Mouse (Mus musculus): ENCODE measurements around the gene Plxnb2. TPM values are rescaled to one million over a fixed set of nuclear protein-coding genes. Genes with fewer than 3 reads are reported as not detected.

The Plxnb2 gene
- polyA plus RNA-seq, 1 experiment from 2014 or later, result 104 TPM

DNA sequence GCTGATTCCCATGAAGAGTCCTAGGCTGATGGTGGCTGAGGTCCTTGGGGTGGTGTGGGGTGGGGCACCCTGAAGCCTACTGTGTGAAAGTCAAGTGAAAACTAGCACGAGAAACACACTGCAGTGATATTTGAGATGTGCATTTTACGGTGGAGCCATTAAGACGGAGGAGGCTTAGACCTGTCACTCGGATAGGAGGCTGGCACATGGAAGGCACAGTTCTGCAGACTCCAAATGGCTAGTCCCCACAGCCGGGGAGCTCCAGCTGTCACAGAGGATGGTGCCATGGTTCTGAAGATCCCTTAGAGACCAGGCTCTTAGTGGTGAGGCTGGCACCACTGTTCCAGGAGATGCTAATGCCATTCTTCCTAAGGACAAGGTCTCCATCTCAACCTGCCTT is 2.3 kb upstream of the Plxnb2 start:
- no peak overlapping the region for H3K4me3 ChIP-seq (ENCODE audit: low read depth, low read length)
- H3K36me3 ChIP-seq (ENCODE audit: control insufficient read depth, insufficient read depth, low read length), result no peaks in the 10 kb centered on the region
- H3K4me1 ChIP-seq (replicated peaks; ENCODE audit: control insufficient read depth, insufficient read depth, low read length), result peaks cover 13% of the 10 kb centered on the region
- no peaks in the 10 kb centered on the region for H3K27me3 ChIP-seq (ENCODE audit: control insufficient read depth, insufficient read depth, low read length)
- DNase-seq (ENCODE audit: low spot score) (no peak), ATAC-seq (ENCODE audit: low FRiP score) (no peak)
- H3K9me3 ChIP-seq (ENCODE audit: control insufficient read depth, low read length), result no peaks in the 10 kb centered on the region
- no peak overlapping the region for H3K27ac ChIP-seq (ENCODE audit: low read depth, low read length)
- no peak overlapping the region for H3K9ac ChIP-seq (ENCODE audit: low read depth, low read length)
- WGBS, result 83% methylated on average over 5 of the region's 5 CpGs
- H3K4me2 ChIP-seq (replicated peaks; ENCODE audit: low read depth, low read length), result no peak overlapping the region

DNA sequence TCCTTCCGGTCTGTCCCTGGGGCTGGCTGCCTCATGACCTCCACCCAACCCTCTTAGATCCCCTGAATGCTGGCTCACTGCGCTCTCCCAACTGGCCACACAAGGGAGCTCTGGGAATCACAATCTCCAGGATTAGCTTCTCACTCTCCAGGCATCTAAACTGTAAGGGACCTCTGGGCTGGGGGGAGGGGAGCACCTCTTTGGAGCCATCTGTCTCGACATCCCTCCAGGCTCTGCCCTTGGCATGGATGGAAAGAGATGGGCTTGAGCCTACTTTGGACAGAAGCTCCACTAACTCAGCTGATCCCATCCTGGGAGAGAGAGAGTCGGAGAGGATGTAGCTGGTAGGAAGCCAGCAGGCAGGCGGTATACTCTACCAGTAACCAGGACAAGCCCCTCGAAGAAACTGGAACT is 1.7 kb upstream of the Plxnb2 start:
- ATAC-seq (ENCODE audit: low FRiP score), result no peak
- H3K4me2 ChIP-seq (replicated peaks; ENCODE audit: low read depth, low read length), result no peak overlapping the region
- H3K27ac ChIP-seq (ENCODE audit: low read depth, low read length), result no peak overlapping the region
- DNase-seq (ENCODE audit: low spot score), result peak; percentile 30
- no peak overlapping the region for H3K4me3 ChIP-seq (ENCODE audit: low read depth, low read length)
- H3K9ac ChIP-seq (ENCODE audit: low read depth, low read length), result no peak overlapping the region
- WGBS, result 52% methylated on average over 6 of the region's 6 CpGs
- H3K27me3 ChIP-seq (ENCODE audit: control insufficient read depth, insufficient read depth, low read length), result no peaks in the 10 kb centered on the region
- H3K9me3 ChIP-seq (ENCODE audit: control insufficient read depth, low read length), result no peaks in the 10 kb centered on the region
- H3K36me3 ChIP-seq (ENCODE audit: control insufficient read depth, insufficient read depth, low read length), result no peaks in the 10 kb centered on the region
- H3K4me1 ChIP-seq (replicated peaks; ENCODE audit: control insufficient read depth, insufficient read depth, low read length), result peaks cover 15% of the 10 kb centered on the region

DNA sequence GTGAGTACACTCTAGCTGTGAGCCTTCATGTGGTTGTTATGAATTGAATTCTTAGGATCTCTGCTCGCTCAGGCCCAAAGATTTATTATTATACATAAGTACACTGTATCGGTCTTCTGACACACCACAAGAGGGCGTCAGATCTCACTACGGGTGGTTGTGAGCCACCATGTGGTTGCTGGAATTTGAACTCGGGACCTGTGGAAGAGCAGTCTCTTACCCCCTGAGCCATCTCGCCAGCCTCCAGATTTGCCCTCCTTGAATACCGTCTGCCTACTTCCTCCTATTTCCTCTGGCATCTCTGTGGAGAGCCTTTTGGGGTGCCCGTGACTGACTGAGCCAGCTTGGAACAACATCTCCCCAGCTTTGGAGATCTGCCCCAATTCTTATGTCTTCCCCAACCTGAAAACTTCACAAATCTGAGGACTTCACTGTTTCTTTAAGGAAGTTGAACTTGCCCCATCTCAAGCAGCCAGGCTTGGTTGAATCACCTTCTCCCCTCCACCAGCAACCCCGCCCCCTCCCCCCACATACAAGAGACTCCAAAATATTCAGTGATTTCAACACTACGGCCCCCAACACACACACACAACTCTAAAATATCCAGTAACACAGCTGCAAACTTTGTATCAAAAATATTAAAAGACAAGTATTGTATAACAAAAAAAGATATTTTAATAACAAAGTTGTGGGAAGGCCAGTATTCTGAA is 1.1 kb upstream of the Plxnb2 start:
- ATAC-seq (ENCODE audit: low FRiP score) (no peak), DNase-seq (ENCODE audit: low spot score) (peak; percentile 19)
- H3K27ac ChIP-seq (ENCODE audit: low read depth, low read length), result 0 out of 2 replicates have a peak overlapping the region, but pooled peaks have one; percentile 92
- H3K36me3 ChIP-seq (ENCODE audit: control insufficient read depth, insufficient read depth, low read length), result no peaks in the 10 kb centered on the region
- no peaks in the 10 kb centered on the region for H3K27me3 ChIP-seq (ENCODE audit: control insufficient read depth, insufficient read depth, low read length)
- no peak overlapping the region for H3K4me2 ChIP-seq (replicated peaks; ENCODE audit: low read depth, low read length)
- no peak overlapping the region for H3K9ac ChIP-seq (ENCODE audit: low read depth, low read length)
- 80% methylated on average over 10 of the region's 10 CpGs for whole genome bisulfite sequencing
- no peak overlapping the region for H3K4me3 ChIP-seq (ENCODE audit: low read depth, low read length)
- H3K9me3 ChIP-seq (ENCODE audit: control insufficient read depth, low read length), result no peaks in the 10 kb centered on the region
- H3K4me1 ChIP-seq (replicated peaks; ENCODE audit: control insufficient read depth, insufficient read depth, low read length), result peaks cover 19% of the 10 kb centered on the region

DNA sequence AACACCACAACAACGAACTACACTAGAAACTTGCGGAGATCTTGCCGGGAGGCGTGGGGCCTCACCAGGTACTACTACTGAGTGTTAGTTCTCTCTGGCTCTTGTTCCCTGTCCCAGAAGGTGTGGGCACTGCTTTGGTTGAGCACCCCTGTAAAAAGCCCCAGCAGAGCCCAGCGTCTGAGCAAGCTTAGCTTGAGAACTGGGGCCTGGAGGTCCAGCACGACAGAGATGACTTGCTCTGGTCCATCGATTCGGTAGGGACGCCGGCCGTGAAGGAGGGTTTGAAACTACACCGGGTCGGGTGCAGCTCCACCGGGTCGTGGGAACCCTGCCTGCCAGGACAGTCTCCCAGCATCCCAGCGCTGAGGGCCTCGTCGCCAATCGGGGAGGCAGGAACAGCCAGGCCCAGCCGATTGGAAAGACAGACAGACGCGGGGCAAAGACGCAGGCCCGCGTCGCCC is 477 bp downstream of the Plxnb2 start:
- Histone ChIP-seq H3K36me3 (ENCODE audit: control insufficient read depth, insufficient read depth, low read length) (no peaks in the 10 kb centered on the region), H3K9ac (ENCODE audit: low read depth, low read length) (peak overlapping the region; percentile 95), H3K9me3 (ENCODE audit: control insufficient read depth, low read length) (no peaks in the 10 kb centered on the region), H3K27ac (ENCODE audit: low read depth, low read length) (peak overlapping the region; percentile 92), H3K27me3 (ENCODE audit: control insufficient read depth, insufficient read depth, low read length) (no peaks in the 10 kb centered on the region), H3K4me3 (ENCODE audit: low read depth, low read length) (peak overlapping the region; percentile 90), H3K4me2 (replicated peaks; ENCODE audit: low read depth, low read length) (peak overlapping the region; percentile 90), H3K4me1 (replicated peaks; ENCODE audit: control insufficient read depth, insufficient read depth, low read length) (peaks cover 20% of the 10 kb centered on the region)
- under 1% methylated on average over 23 of the region's 26 CpGs for WGBS
- ATAC-seq (ENCODE audit: low FRiP score) (no peak), DNase-seq (ENCODE audit: low spot score) (peak; percentile 60)

DNA sequence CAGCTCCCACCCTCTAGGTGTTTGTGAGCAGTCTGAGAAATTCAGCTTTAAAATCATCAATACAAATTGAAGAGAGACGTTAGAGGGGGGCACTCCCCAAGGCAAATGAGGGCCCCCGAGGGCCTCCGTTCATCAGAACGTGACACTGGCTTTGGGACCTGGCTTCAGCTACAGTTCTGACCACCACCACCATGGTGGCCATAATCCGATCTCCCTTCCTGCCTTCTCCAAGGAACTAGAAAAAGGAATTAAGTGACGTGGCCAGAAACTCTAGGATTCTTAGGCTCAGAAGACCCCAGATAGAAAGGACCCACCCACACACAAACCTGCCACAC is 991 bp downstream of the Plxnb2 start:
- WGBS, result 5% methylated on average over 6 of the region's 6 CpGs
- H3K36me3 ChIP-seq (ENCODE audit: control insufficient read depth, insufficient read depth, low read length), result no peaks in the 10 kb centered on the region
- peak overlapping the region; percentile 90 for H3K4me3 ChIP-seq (ENCODE audit: low read depth, low read length)
- H3K4me2 ChIP-seq (replicated peaks; ENCODE audit: low read depth, low read length), result peak overlapping the region; percentile 90
- no peak for DNase-seq (ENCODE audit: low spot score)
- H3K4me1 ChIP-seq (replicated peaks; ENCODE audit: control insufficient read depth, insufficient read depth, low read length), result peaks cover 20% of the 10 kb centered on the region
- ATAC-seq (ENCODE audit: low FRiP score), result no peak
- H3K9me3 ChIP-seq (ENCODE audit: control insufficient read depth, low read length), result no peaks in the 10 kb centered on the region
- no peak overlapping the region for H3K27ac ChIP-seq (ENCODE audit: low read depth, low read length)
- H3K27me3 ChIP-seq (ENCODE audit: control insufficient read depth, insufficient read depth, low read length), result no peaks in the 10 kb centered on the region
- peak overlapping the region; percentile 95 for H3K9ac ChIP-seq (ENCODE audit: low read depth, low read length)

DNA sequence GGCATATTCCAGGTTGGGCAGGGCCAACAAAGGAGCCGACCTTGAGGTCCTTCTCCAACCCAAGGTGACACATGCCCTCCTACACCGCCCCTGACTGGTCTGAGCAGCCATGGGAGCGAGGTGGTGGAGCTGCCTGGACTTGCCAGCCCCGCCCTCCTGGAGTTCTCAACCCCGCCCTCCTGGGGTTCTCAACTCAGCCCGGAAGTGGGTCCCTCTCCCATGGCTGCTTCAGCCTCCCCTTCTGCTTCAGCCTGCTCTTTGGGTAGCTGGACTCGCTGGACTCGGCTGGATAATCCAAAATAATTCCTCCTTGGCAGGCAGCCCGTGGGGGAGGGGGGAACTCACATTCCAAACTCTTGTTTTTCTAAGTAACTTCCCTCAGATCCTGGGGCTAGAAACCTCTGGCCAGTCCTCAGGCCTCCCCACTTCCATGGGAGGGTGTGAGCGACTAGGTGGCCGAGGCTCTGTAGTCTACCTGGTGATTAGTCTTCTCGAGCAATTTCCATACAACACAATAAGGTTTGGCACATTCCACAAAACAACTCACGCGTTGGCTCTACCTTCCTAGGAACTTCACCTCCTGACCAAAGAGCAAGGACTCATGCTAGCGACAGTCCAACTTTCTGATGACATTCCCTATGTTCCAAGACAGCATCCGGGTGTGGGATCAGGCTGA is 1.5 kb downstream of the Plxnb2 start:
- Histone ChIP-seq H3K4me1 (replicated peaks; ENCODE audit: control insufficient read depth, insufficient read depth, low read length) (peaks cover 22% of the 10 kb centered on the region), H3K4me2 (replicated peaks; ENCODE audit: low read depth, low read length) (peak overlapping the region; percentile 90), H3K27ac (ENCODE audit: low read depth, low read length) (no peak overlapping the region), H3K9ac (ENCODE audit: low read depth, low read length) (peak overlapping the region; percentile 95), H3K9me3 (ENCODE audit: control insufficient read depth, low read length) (no peaks in the 10 kb centered on the region), H3K36me3 (ENCODE audit: control insufficient read depth, insufficient read depth, low read length) (no peaks in the 10 kb centered on the region), H3K4me3 (ENCODE audit: low read depth, low read length) (peak overlapping the region; percentile 90), H3K27me3 (ENCODE audit: control insufficient read depth, insufficient read depth, low read length) (no peaks in the 10 kb centered on the region)
- peak; percentile 63 for DNase-seq (ENCODE audit: low spot score)
- no peak; the same call in 1 of the 2 replicates for ATAC-seq (ENCODE audit: low FRiP score)
- 2% methylated on average over 16 of the region's 16 CpGs for WGBS

DNA sequence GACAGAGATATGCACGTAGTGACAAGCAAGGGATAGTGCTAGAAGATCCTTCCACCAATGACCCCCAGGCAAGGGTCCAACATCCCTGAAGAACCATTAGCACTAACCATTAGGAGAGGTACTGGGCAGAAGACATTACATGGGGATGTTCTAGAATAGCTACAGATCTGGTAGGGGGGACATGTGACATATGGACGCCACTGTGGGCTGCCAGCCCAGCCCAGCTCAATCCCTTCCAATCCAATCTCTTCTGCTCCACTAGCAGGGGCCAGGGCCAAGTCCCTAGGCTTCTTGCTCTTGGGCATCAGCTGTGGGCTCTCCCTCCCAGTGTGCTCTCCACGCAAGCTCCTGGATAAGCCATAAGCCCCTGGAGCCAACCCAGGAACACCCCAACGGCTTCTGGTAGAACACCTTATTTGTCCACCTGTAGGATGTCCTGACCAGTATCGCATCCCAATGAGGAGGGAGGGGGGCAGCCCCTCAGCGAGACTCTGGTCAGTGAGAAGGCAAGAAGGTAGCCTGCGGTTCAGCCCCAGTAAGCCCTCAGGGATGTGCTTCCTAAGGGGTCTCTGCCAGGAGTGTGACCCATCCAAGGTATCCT is 2.2 kb downstream of the Plxnb2 start:
- H3K27me3 ChIP-seq (ENCODE audit: control insufficient read depth, insufficient read depth, low read length), result no peaks in the 10 kb centered on the region
- H3K9me3 ChIP-seq (ENCODE audit: control insufficient read depth, low read length), result no peaks in the 10 kb centered on the region
- no peak for DNase-seq (ENCODE audit: low spot score)
- H3K4me3 ChIP-seq (ENCODE audit: low read depth, low read length), result peak overlapping the region; percentile 90; the same call in 1 of the 2 replicates
- H3K4me2 ChIP-seq (replicated peaks; ENCODE audit: low read depth, low read length), result peak overlapping the region; percentile 90
- peaks cover 27% of the 10 kb centered on the region for H3K4me1 ChIP-seq (replicated peaks; ENCODE audit: control insufficient read depth, insufficient read depth, low read length)
- H3K36me3 ChIP-seq (ENCODE audit: control insufficient read depth, insufficient read depth, low read length), result no peaks in the 10 kb centered on the region
- no peak overlapping the region for H3K27ac ChIP-seq (ENCODE audit: low read depth, low read length)
- H3K9ac ChIP-seq (ENCODE audit: low read depth, low read length), result peak overlapping the region; percentile 95; the same call in 1 of the 2 replicates
- 81% methylated on average over 7 of the region's 7 CpGs for WGBS
- ATAC-seq (ENCODE audit: low FRiP score), result no peak

DNA sequence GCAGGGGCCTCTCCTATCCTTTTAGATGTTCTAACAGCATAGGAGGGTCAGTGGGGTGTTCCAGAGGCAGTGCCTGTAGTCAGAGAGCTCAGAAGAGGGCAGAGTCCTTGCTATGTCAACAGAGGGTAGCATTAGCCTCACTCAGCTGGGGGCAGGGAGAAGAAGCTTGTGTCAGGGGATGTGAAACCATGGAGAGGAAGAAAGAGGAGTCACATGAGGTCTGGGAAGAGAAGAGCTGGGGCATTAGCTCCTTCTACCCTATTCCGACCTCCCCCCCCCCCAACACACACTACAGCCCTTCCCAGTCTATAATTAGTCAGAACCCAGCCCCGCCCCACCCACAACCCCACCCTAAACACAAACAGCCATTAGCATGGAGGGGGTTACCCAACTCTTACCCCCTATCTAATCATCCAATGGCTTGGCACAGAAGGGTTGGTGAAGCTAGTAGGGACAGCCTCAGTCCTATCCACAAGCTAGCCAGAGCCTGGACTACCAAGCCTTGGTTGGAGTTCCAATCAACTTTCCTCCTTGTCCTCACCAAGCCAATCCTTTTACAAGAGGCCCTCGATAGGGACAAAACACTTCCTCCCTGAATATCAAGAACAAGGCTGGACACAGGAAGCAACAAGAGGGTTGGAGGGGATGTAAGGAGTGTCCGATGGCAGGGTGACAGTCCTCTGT is 2.9 kb downstream of the Plxnb2 start:
- Histone ChIP-seq H3K27ac (ENCODE audit: low read depth, low read length) (no peak overlapping the region), H3K36me3 (ENCODE audit: control insufficient read depth, insufficient read depth, low read length) (no peaks in the 10 kb centered on the region), H3K9me3 (ENCODE audit: control insufficient read depth, low read length) (no peaks in the 10 kb centered on the region), H3K4me1 (replicated peaks; ENCODE audit: control insufficient read depth, insufficient read depth, low read length) (peaks cover 29% of the 10 kb centered on the region), H3K9ac (ENCODE audit: low read depth, low read length) (no peak overlapping the region), H3K4me3 (ENCODE audit: low read depth, low read length) (no peak overlapping the region), H3K4me2 (replicated peaks; ENCODE audit: low read depth, low read length) (peak overlapping the region; percentile 11; the same call in 1 of the 2 replicates), H3K27me3 (ENCODE audit: control insufficient read depth, insufficient read depth, low read length) (no peaks in the 10 kb centered on the region)
- DNase-seq (ENCODE audit: low spot score) (no peak), ATAC-seq (ENCODE audit: low FRiP score) (no peak)
- WGBS, result 64% methylated on average over 4 of the region's 4 CpGs
